Mouse (Mus musculus): ENCODE data around the gene Tesmin. TPM values are rescaled to one million over a fixed set of nuclear protein-coding genes. Genes with fewer than 3 reads are reported as not detected.

Gene Tesmin
- polyA plus RNA-seq, 1 experiment from 2014 or later: 0.30 TPM

DNA sequence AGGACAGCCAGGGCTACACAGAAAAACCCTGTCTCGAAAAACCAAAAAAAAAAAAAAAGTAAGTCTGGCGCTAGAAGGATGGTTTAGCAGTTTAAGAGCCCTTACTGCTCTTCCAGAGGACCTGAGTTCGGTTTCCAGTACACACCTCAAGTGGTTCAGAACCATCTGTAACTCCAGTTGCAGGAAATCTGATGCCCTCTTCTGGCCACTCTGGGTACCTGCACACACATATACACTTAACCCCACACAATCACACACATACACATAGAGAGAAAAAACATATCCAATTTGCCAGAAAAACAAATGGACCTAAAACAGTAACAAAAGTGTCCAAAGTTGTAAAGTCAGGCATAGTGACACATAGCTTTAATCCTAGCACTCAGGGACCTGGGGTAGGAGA, 23.6 kb upstream of the Tesmin start:
- no peaks in the 10 kb centered on the region for H3K27me3 ChIP-seq (replicated peaks; ENCODE audit: low read depth, poor library complexity, severe bottlenecking)
- DNase-seq (ENCODE audit: low spot score): no peak
- no peak overlapping the region for H3K27ac ChIP-seq (replicated peaks)
- no peak overlapping the region for H3K4me3 ChIP-seq
- H3K4me1 ChIP-seq: no peaks in the 10 kb centered on the region
- no peaks in the 10 kb centered on the region for H3K9me3 ChIP-seq
- 93% methylated on average over 3 of the region's 3 CpGs for WGBS
- no peaks in the 10 kb centered on the region for H3K36me3 ChIP-seq (replicated peaks)

DNA sequence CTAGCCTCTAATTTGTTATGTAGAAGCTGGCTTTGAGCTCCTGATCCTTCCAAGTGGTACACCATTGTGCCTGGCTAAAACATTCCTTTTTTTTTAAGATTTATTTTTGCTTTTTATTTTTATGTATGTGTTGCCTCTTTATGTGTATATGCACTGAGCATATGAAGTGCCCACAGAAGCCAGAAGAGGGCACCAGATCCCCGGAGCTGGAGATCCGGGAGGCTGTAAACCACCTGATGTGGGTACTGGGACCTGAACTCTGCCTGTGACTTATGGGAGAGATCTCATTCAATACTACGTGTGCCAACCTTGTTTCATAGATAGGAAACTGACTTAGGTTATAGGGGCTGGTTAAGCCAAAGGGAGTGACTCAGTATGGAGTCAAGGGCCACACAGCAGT, 20.4 kb upstream of the Tesmin start:
- WGBS: 89% methylated on average over 3 of the region's 3 CpGs

DNA sequence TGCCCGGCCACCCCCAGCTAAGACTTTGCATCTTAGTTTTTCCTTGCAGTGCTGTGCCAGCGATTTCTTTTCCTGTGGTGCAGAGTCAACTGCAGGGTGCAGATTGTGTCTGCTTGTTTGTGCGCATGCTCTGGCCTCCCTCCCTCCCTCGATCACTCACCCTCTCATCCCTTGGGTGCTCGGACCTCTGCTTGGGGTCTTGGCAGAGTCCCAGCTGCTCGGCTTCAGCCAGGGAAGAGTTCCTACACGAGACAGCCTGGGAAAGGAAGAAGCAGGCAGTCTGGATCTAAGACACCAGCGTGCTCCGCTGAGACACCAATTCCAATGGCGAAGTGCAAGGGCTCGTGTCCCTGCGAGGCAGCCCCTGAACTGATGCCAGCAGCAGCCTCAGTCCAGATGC, 15.3 kb upstream of the Tesmin start:
- Histone ChIP-seq H3K9me3 (no peaks in the 10 kb centered on the region), H3K27me3 (replicated peaks; ENCODE audit: low read depth, poor library complexity, severe bottlenecking) (no peaks in the 10 kb centered on the region), H3K4me3 (no peak overlapping the region), H3K36me3 (replicated peaks) (no peaks in the 10 kb centered on the region), H3K4me1 (peaks cover 4% of the 10 kb centered on the region), H3K27ac (replicated peaks) (no peak overlapping the region)
- WGBS: 72% methylated on average over 12 of the region's 12 CpGs
- DNase-seq (ENCODE audit: low spot score): no peak

More for the DNA sequence above, 20.4 kb upstream of the Tesmin start:
- no peaks in the 10 kb centered on the region for H3K36me3 ChIP-seq (replicated peaks)
- no peak overlapping the region for H3K4me3 ChIP-seq
- H3K27ac ChIP-seq (replicated peaks): no peak overlapping the region
- no peaks in the 10 kb centered on the region for H3K4me1 ChIP-seq
- no peaks in the 10 kb centered on the region for H3K27me3 ChIP-seq (replicated peaks; ENCODE audit: low read depth, poor library complexity, severe bottlenecking)
- H3K9me3 ChIP-seq: no peaks in the 10 kb centered on the region
- no peak for DNase-seq (ENCODE audit: low spot score)

DNA sequence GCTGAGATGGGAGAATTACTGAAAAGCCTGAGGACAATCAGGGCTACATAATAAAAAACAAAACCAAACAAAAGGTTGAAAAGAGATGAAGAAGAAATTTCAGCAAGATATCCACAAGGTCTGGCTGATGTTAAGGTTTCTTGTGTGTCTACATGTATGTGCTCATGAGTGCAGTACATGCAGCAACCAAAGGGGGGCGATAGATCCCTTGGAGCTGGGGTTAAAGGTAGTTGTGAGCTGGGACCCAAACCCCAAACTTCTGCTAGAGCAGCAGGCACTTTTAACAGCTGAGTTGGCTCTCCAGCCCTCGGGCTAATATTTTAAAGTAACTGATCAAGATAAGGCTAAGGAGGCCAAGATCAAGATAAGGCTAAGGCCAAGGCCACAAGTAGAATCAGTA, 14.6 kb upstream of the Tesmin start:
- DNase-seq (ENCODE audit: low spot score): no peak
- peaks cover 4% of the 10 kb centered on the region for H3K4me1 ChIP-seq
- WGBS: 63% methylated on average over 2 of the region's 2 CpGs

DNA sequence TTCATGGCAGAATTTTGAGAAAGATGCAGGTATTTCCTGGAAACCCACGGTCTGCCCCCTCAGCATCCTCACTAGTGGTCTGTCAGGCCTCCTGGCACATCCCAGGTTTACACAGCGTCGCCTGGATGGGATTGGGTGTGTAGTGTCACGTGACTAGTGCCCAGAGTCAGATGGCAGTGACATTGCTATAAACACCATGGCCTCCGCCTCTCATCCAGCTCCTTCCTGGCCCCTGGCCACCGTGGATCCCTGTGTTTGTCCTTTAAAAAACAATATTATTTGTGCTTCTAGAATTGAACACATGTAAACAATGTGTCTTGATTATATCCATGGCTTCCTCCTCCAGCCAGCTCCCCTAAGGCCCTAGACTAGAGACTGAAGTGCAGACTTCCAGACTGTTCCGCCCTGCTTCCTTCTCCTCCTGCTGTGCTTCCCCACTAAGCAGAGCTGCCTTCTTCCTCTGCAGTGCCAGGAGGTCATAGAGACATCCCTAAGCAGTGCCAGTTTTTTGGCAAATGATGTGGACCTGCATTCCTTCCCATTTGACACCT, 12.6 kb upstream of the Tesmin start:
- Histone ChIP-seq H3K36me3 (replicated peaks) (no peaks in the 10 kb centered on the region), H3K4me1 (peaks cover 4% of the 10 kb centered on the region), H3K27ac (replicated peaks) (no peak overlapping the region), H3K4me3 (no peak overlapping the region), H3K27me3 (replicated peaks; ENCODE audit: low read depth, poor library complexity, severe bottlenecking) (no peaks in the 10 kb centered on the region), H3K9me3 (no peaks in the 10 kb centered on the region)
- DNase-seq (ENCODE audit: low spot score): no peak
- WGBS: 67% methylated on average over 7 of the region's 7 CpGs

More for the DNA sequence above, 14.6 kb upstream of the Tesmin start:
- no peak overlapping the region for H3K4me3 ChIP-seq
- no peak overlapping the region for H3K27ac ChIP-seq (replicated peaks)
- H3K36me3 ChIP-seq (replicated peaks): no peaks in the 10 kb centered on the region
- no peaks in the 10 kb centered on the region for H3K9me3 ChIP-seq
- H3K27me3 ChIP-seq (replicated peaks; ENCODE audit: low read depth, poor library complexity, severe bottlenecking): no peaks in the 10 kb centered on the region

DNA sequence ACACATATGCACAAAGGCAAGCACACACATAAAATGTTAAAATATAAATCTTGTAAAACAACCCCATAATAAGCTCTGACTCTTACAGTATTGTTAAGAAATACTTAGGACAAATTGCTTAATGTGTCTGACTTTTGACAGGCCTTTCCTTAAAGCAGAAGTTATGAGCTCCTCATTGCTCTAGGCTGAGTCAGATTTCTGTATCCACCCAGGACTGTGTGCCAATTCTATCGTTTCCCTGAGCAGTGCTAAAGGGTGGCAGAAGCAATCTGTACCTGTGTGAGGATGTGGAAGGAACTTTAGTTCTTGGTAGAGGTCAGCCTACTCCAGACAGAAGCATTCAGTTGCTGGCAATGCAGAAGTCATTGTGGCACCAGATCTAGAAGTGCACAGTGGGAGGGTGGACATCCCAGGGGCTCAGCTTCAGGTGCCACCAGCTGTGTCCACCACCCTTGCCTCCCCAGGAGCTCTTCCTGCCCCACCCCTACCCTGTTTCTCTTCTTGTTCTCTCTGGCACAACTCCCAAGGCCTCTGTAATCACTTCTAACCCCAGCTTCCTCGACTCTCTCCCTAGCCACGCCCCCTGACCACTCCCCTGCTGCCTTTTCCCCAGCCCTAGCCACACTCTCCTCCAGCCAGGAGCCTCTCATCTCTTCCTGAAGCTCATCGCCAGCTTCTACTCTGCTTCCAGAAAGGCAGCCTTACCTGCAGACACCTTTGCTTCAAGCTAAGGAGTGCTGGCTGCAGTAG, 11.5 kb upstream of the Tesmin start:
- 32% methylated on average over 4 of the region's 4 CpGs for WGBS
- Histone ChIP-seq H3K36me3 (replicated peaks) (no peaks in the 10 kb centered on the region), H3K4me1 (peaks cover 4% of the 10 kb centered on the region), H3K27ac (replicated peaks) (no peak overlapping the region), H3K4me3 (no peak overlapping the region), H3K27me3 (replicated peaks; ENCODE audit: low read depth, poor library complexity, severe bottlenecking) (no peaks in the 10 kb centered on the region), H3K9me3 (no peaks in the 10 kb centered on the region)
- DNase-seq (ENCODE audit: low spot score): no peak

DNA sequence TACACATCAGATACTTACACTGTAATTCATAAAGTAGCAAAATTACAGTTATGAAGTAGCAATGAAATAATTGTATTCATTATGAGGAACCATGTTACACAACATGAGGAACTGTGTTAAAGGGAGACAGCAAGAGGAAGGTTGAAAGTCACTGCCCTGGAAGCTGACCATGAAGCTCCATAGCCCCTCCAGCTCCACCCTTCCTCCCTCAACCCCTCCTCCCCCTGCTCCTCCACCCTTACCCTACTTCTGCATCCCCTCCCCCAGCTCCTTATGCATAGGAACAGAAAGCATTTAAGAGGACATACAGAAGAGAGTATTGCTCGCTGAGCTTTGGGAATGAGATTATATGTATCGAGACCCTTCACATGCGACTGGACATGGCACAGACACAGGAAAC, 10.0 kb upstream of the Tesmin start:
- peaks cover 4% of the 10 kb centered on the region for H3K4me1 ChIP-seq
- H3K36me3 ChIP-seq (replicated peaks): no peaks in the 10 kb centered on the region
- H3K27me3 ChIP-seq (replicated peaks; ENCODE audit: low read depth, poor library complexity, severe bottlenecking): no peaks in the 10 kb centered on the region
- H3K4me3 ChIP-seq: no peak overlapping the region
- H3K9me3 ChIP-seq: no peaks in the 10 kb centered on the region
- DNase-seq (ENCODE audit: low spot score): no peak
- H3K27ac ChIP-seq (replicated peaks): no peak overlapping the region
- 90% methylated on average over 3 of the region's 3 CpGs for WGBS

DNA sequence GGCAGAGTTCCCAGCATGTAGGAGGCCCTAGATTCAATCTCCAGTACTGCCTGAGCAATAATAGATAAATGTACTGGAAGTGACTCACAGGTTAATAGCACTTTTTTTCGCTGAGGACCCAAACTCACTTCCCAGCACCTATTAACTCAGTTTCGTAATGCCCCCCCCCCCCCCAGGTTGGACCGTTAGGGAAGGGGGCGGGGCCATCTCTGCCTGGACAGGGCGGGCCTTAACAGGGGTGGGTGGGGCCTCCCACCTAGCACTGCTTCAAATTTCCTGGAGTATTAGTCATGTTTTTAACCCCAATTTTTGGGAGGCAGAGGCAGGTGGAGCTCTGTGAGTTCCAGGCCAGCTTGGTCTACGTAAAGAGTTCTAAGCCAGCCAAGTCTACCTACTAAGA, 596 bp upstream of the Tesmin start:
- Histone ChIP-seq H3K9me3 (peaks cover 9% of the 10 kb centered on the region), H3K4me3 (no peak overlapping the region), H3K4me1 (peaks cover 8% of the 10 kb centered on the region), H3K27ac (replicated peaks) (no peak overlapping the region), H3K27me3 (replicated peaks; ENCODE audit: low read depth, poor library complexity, severe bottlenecking) (peaks cover 10% of the 10 kb centered on the region), H3K36me3 (replicated peaks) (no peaks in the 10 kb centered on the region)
- WGBS: 68% methylated on average over 6 of the region's 6 CpGs
- DNase-seq (ENCODE audit: low spot score): no peak

DNA sequence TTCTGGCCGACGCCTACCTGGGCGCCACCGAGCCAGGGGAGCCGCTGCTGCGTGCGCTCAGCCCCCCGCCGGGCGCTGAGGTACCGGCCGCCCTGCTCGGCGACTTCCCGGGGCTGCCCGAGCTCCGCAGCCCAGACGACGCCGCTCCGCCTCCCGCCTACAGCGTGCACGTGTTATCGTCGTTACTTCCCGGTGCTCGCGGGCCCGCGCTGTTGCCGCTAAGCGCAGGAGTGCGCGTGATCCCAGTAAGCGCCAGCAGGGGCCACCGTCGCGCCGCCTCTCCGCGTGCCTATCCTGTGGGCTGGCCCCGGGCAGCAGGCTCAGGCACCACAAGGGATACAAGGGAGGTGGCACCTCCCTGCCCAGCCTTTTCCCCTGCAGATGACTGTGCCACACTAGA, 432 bp downstream of the Tesmin start:
- DNase-seq (ENCODE audit: low spot score): peak; percentile 90
- WGBS: under 1% methylated on average over 43 of the region's 43 CpGs
- Histone ChIP-seq H3K4me3 (peak overlapping the region; percentile 60), H3K27me3 (replicated peaks; ENCODE audit: low read depth, poor library complexity, severe bottlenecking) (peaks cover 10% of the 10 kb centered on the region), H3K9me3 (peaks cover 9% of the 10 kb centered on the region), H3K4me1 (peaks cover 8% of the 10 kb centered on the region), H3K36me3 (replicated peaks) (no peaks in the 10 kb centered on the region), H3K27ac (replicated peaks) (peak overlapping the region; percentile 81)

DNA sequence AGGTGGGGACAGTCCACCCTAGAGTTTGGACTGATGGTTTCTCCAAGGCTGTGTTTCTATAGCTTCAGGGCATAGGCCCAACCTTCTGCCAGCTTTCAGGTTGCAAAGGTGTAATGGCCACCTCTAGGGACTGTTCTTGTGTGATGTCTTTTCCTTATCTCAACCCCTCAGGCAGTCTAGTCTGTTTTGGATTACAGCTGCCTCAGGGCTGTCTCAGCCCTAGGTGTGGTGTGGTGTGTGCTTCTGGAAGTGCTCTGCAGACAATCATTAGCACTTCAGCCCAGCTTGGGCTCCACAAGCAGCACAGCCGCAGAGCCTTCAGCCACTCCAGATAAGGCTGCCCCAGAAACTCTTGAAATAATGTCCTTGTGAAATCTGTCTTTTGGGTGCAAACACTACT, 3.7 kb downstream of the Tesmin start:
- DNase-seq (ENCODE audit: low spot score): no peak
- Histone ChIP-seq H3K27me3 (replicated peaks; ENCODE audit: low read depth, poor library complexity, severe bottlenecking) (peaks cover 10% of the 10 kb centered on the region; the same call in 1 of the 2 replicates), H3K4me1 (peaks cover 8% of the 10 kb centered on the region), H3K27ac (replicated peaks) (no peak overlapping the region), H3K9me3 (peaks cover 9% of the 10 kb centered on the region), H3K36me3 (replicated peaks) (no peaks in the 10 kb centered on the region), H3K4me3 (no peak overlapping the region)
- 93% methylated on average over 1 of the region's 1 CpGs for WGBS

DNA sequence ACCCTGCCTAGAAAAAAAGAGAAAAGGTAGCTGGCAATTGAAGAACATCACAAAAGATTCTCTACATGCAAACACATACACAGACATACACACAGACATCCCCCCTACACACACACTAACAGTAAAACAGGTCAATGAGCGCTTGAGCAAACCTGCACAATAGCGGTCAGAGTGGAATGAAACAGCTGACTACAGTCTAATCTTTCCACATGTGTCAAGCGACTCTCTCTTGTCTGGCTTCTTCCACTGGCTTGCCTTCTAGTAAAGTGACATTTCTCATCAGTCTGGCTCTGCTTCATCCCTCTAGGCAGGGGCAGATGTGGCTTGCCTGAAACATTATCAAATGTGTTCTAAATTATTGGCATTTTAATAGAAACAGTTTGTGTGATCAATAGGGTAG, 5.6 kb downstream of the Tesmin start:
- H3K27ac ChIP-seq (replicated peaks): no peak overlapping the region
- peaks cover 8% of the 10 kb centered on the region; the same call in 1 of the 2 replicates for H3K27me3 ChIP-seq (replicated peaks; ENCODE audit: low read depth, poor library complexity, severe bottlenecking)
- WGBS: 92% methylated on average over 3 of the region's 3 CpGs
- DNase-seq (ENCODE audit: low spot score): no peak
- no peak overlapping the region for H3K4me3 ChIP-seq
- peaks cover 9% of the 10 kb centered on the region for H3K9me3 ChIP-seq
- peaks cover 1% of the 10 kb centered on the region for H3K4me1 ChIP-seq
- H3K36me3 ChIP-seq (replicated peaks): no peaks in the 10 kb centered on the region

DNA sequence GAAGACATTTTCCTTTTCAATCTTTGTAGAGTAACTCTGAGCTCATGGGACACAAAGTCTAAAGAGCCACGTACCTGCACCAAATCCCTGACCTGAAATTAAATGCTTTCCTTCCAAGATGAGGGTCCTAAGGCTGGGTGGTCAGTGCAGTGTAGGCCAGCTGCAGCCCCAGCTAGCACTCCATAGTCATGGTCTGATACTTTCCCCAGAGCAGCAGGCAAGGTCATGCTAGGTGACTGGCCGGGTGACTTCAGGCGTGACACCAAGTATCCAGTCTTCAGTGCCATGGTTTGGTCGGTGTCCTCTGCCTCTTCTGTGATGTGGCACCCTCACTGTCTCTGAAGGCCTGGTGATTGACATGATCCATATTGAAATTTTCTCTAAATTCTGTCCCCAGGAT, 11.4 kb downstream of the Tesmin start:
- Histone ChIP-seq H3K4me1 (no peaks in the 10 kb centered on the region), H3K4me3 (no peak overlapping the region)
- WGBS: 85% methylated on average over 4 of the region's 4 CpGs

DNA sequence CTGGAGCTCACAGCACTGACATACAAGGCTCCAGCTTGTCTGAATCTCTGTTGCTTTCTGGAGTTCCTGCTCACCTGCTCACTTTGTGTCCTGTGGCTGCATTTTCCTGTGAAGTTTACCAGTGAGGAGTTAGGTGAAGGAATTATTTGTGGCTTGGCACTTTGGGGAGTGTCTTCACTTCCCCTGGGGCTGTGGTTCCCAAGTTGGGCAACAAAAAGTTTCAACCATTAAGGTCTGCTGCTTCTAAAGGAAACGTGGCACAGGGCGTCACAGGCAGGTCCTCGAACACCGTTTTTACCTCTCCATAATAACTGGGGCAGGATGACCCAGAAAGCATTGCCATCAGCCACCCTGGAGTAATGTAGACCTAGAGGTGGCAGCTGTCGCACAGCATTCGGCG, 12.8 kb downstream of the Tesmin start:
- no peak for DNase-seq (ENCODE audit: low spot score)
- no peaks in the 10 kb centered on the region for H3K27me3 ChIP-seq (replicated peaks; ENCODE audit: low read depth, poor library complexity, severe bottlenecking)
- WGBS: 84% methylated on average over 7 of the region's 7 CpGs
- 0 out of 2 replicates have a peak, but pooled peaks cover 2% of the 10 kb centered on the region for H3K9me3 ChIP-seq
- H3K4me1 ChIP-seq: no peaks in the 10 kb centered on the region
- no peak overlapping the region for H3K4me3 ChIP-seq
- H3K27ac ChIP-seq (replicated peaks): no peak overlapping the region
- no peaks in the 10 kb centered on the region for H3K36me3 ChIP-seq (replicated peaks)

More for the DNA sequence above, 11.4 kb downstream of the Tesmin start:
- DNase-seq (ENCODE audit: low spot score): no peak
- H3K9me3 ChIP-seq: 0 out of 2 replicates have a peak, but pooled peaks cover 2% of the 10 kb centered on the region
- H3K27ac ChIP-seq (replicated peaks): no peak overlapping the region
- no peaks in the 10 kb centered on the region for H3K36me3 ChIP-seq (replicated peaks)
- H3K27me3 ChIP-seq (replicated peaks; ENCODE audit: low read depth, poor library complexity, severe bottlenecking): no peaks in the 10 kb centered on the region
